Mouse (Mus musculus): ENCODE results near the gene Gm20388. TPM values are rescaled to one million over a fixed set of nuclear protein-coding genes. Genes with fewer than 3 reads are reported as not detected.

Gm20388 gene
- polyA plus RNA-seq, 1 experiment from 2014 or later, result not detected

- Histone ChIP-seq H3K36me3 (ENCODE audit: control insufficient read depth, insufficient read depth, low read length) (no peaks in the 10 kb centered on the region), H3K4me2 (ENCODE audit: low read depth, severe bottlenecking) (no peak overlapping the region), H3K27me3 (ENCODE audit: control insufficient read depth, insufficient read depth, low read length) (no peaks in the 10 kb centered on the region), H3K9ac (ENCODE audit: low read length) (no peak overlapping the region), H3K4me1 (ENCODE audit: control insufficient read depth, insufficient read depth, low read length) (0 out of 2 replicates have a peak, but pooled peaks cover 4% of the 10 kb centered on the region), H3K27ac (replicated peaks; ENCODE audit: low read depth, low read length) (no peak overlapping the region), H3K4me3 (ENCODE audit: low read depth, low read length) (no peak overlapping the region), H3K9me3 (ENCODE audit: control insufficient read depth, low read length) (no peaks in the 10 kb centered on the region)
- DNase-seq (ENCODE audit: low spot score) (no peak), ATAC-seq (ENCODE audit: insufficient number of reproducible peaks, low FRiP score, low TSS enrichment, low read depth) (no peak)
- 54% methylated on average over 7 of the region's 7 CpGs for WGBS
Measured at GRCm38 (mm10) chr8:123683321-123683720, 3772.7 kb downstream of the Gm20388 start.

- Histone ChIP-seq H3K4me2 (ENCODE audit: low read depth, severe bottlenecking) (no peak overlapping the region), H3K9ac (ENCODE audit: low read length) (no peak overlapping the region), H3K4me1 (ENCODE audit: control insufficient read depth, insufficient read depth, low read length) (0 out of 2 replicates have a peak, but pooled peaks cover 4% of the 10 kb centered on the region), H3K27ac (replicated peaks; ENCODE audit: low read depth, low read length) (no peak overlapping the region), H3K9me3 (ENCODE audit: control insufficient read depth, low read length) (no peaks in the 10 kb centered on the region), H3K36me3 (ENCODE audit: control insufficient read depth, insufficient read depth, low read length) (no peaks in the 10 kb centered on the region), H3K27me3 (ENCODE audit: control insufficient read depth, insufficient read depth, low read length) (no peaks in the 10 kb centered on the region), H3K4me3 (ENCODE audit: low read depth, low read length) (no peak overlapping the region)
- no peak for DNase-seq (ENCODE audit: low spot score)
- ATAC-seq (ENCODE audit: insufficient number of reproducible peaks, low FRiP score, low TSS enrichment, low read depth), result no peak
- WGBS, result 81% methylated on average over 7 of the region's 7 CpGs
Measured at GRCm38 (mm10) chr8:123684806-123685205, 3774.2 kb downstream of the Gm20388 start.

- Histone ChIP-seq H3K9ac (ENCODE audit: low read length) (no peak overlapping the region), H3K4me3 (ENCODE audit: low read depth, low read length) (no peak overlapping the region), H3K4me2 (ENCODE audit: low read depth, severe bottlenecking) (no peak overlapping the region), H3K9me3 (ENCODE audit: control insufficient read depth, low read length) (no peaks in the 10 kb centered on the region), H3K27me3 (ENCODE audit: control insufficient read depth, insufficient read depth, low read length) (no peaks in the 10 kb centered on the region), H3K36me3 (ENCODE audit: control insufficient read depth, insufficient read depth, low read length) (no peaks in the 10 kb centered on the region), H3K27ac (replicated peaks; ENCODE audit: low read depth, low read length) (no peak overlapping the region), H3K4me1 (ENCODE audit: control insufficient read depth, insufficient read depth, low read length) (0 out of 2 replicates have a peak, but pooled peaks cover 4% of the 10 kb centered on the region)
- ATAC-seq (ENCODE audit: insufficient number of reproducible peaks, low FRiP score, low TSS enrichment, low read depth) (no peak), DNase-seq (ENCODE audit: low spot score) (no peak)
- 47% methylated on average over 4 of the region's 4 CpGs for WGBS
Measured at GRCm38 (mm10) chr8:123685477-123685876, 3774.8 kb downstream of the Gm20388 start.

- Histone ChIP-seq H3K4me1 (ENCODE audit: control insufficient read depth, insufficient read depth, low read length) (no peaks in the 10 kb centered on the region), H3K27me3 (ENCODE audit: control insufficient read depth, insufficient read depth, low read length) (no peaks in the 10 kb centered on the region), H3K27ac (replicated peaks; ENCODE audit: low read depth, low read length) (no peak overlapping the region), H3K36me3 (ENCODE audit: control insufficient read depth, insufficient read depth, low read length) (no peaks in the 10 kb centered on the region), H3K4me3 (ENCODE audit: low read depth, low read length) (no peak overlapping the region), H3K9me3 (ENCODE audit: control insufficient read depth, low read length) (no peaks in the 10 kb centered on the region), H3K9ac (ENCODE audit: low read length) (no peak overlapping the region), H3K4me2 (ENCODE audit: low read depth, severe bottlenecking) (no peak overlapping the region)
- WGBS, result 59% methylated on average over 4 of the region's 4 CpGs
- DNase-seq (ENCODE audit: low spot score) (no peak), ATAC-seq (ENCODE audit: insufficient number of reproducible peaks, low FRiP score, low TSS enrichment, low read depth) (no peak)
Measured at GRCm38 (mm10) chr8:123687826-123688225, 3777.2 kb downstream of the Gm20388 start.

GRCm38 (mm10) chr8:123692165-123692962, 3781.7 kb downstream of the Gm20388 start:
- Histone ChIP-seq H3K9ac (ENCODE audit: low read length) (no peak overlapping the region), H3K4me3 (ENCODE audit: low read depth, low read length) (no peak overlapping the region), H3K27me3 (ENCODE audit: control insufficient read depth, insufficient read depth, low read length) (no peaks in the 10 kb centered on the region), H3K4me2 (ENCODE audit: low read depth, severe bottlenecking) (no peak overlapping the region), H3K27ac (replicated peaks; ENCODE audit: low read depth, low read length) (no peak overlapping the region), H3K9me3 (ENCODE audit: control insufficient read depth, low read length) (no peaks in the 10 kb centered on the region), H3K4me1 (ENCODE audit: control insufficient read depth, insufficient read depth, low read length) (no peaks in the 10 kb centered on the region), H3K36me3 (ENCODE audit: control insufficient read depth, insufficient read depth, low read length) (no peaks in the 10 kb centered on the region)
- no peak for ATAC-seq (ENCODE audit: insufficient number of reproducible peaks, low FRiP score, low TSS enrichment, low read depth)
- 87% methylated on average over 10 of the region's 10 CpGs for WGBS
- no peak for DNase-seq (ENCODE audit: low spot score)

GRCm38 (mm10) chr8:123696167-123696566, 3785.5 kb downstream of the Gm20388 start:
- Histone ChIP-seq H3K36me3 (ENCODE audit: control insufficient read depth, insufficient read depth, low read length) (no peaks in the 10 kb centered on the region), H3K27ac (replicated peaks; ENCODE audit: low read depth, low read length) (no peak overlapping the region), H3K27me3 (ENCODE audit: control insufficient read depth, insufficient read depth, low read length) (no peaks in the 10 kb centered on the region), H3K9me3 (ENCODE audit: control insufficient read depth, low read length) (no peaks in the 10 kb centered on the region), H3K4me3 (ENCODE audit: low read depth, low read length) (no peak overlapping the region), H3K4me1 (ENCODE audit: control insufficient read depth, insufficient read depth, low read length) (peaks cover 17% of the 10 kb centered on the region), H3K9ac (ENCODE audit: low read length) (no peak overlapping the region), H3K4me2 (ENCODE audit: low read depth, severe bottlenecking) (no peak overlapping the region)
- ATAC-seq (ENCODE audit: insufficient number of reproducible peaks, low FRiP score, low TSS enrichment, low read depth) (no peak), DNase-seq (ENCODE audit: low spot score) (no peak)
- 57% methylated on average over 9 of the region's 9 CpGs for WGBS

GRCm38 (mm10) chr8:123697329-123697728, 3786.7 kb downstream of the Gm20388 start:
- DNase-seq (ENCODE audit: low spot score) (no peak), ATAC-seq (ENCODE audit: insufficient number of reproducible peaks, low FRiP score, low TSS enrichment, low read depth) (no peak)
- no peak overlapping the region for H3K4me3 ChIP-seq (ENCODE audit: low read depth, low read length)
- H3K9me3 ChIP-seq (ENCODE audit: control insufficient read depth, low read length), result no peaks in the 10 kb centered on the region
- no peak overlapping the region for H3K27ac ChIP-seq (replicated peaks; ENCODE audit: low read depth, low read length)
- H3K27me3 ChIP-seq (ENCODE audit: control insufficient read depth, insufficient read depth, low read length), result no peaks in the 10 kb centered on the region
- H3K36me3 ChIP-seq (ENCODE audit: control insufficient read depth, insufficient read depth, low read length), result no peaks in the 10 kb centered on the region
- 71% methylated on average over 5 of the region's 5 CpGs for WGBS
- H3K9ac ChIP-seq (ENCODE audit: low read length), result no peak overlapping the region
- H3K4me2 ChIP-seq (ENCODE audit: low read depth, severe bottlenecking), result no peak overlapping the region
- peaks cover 17% of the 10 kb centered on the region for H3K4me1 ChIP-seq (ENCODE audit: control insufficient read depth, insufficient read depth, low read length)

GRCm38 (mm10) chr8:123700399-123701070, 3789.9 kb downstream of the Gm20388 start:
- ATAC-seq (ENCODE audit: insufficient number of reproducible peaks, low FRiP score, low TSS enrichment, low read depth), result no peak
- no peak overlapping the region for H3K27ac ChIP-seq (replicated peaks; ENCODE audit: low read depth, low read length)
- DNase-seq (ENCODE audit: low spot score), result peak; percentile 40
- 43% methylated on average over 12 of the region's 12 CpGs for WGBS
- peaks cover 17% of the 10 kb centered on the region for H3K4me1 ChIP-seq (ENCODE audit: control insufficient read depth, insufficient read depth, low read length)
- no peaks in the 10 kb centered on the region for H3K27me3 ChIP-seq (ENCODE audit: control insufficient read depth, insufficient read depth, low read length)
- no peak overlapping the region for H3K9ac ChIP-seq (ENCODE audit: low read length)
- H3K4me2 ChIP-seq (ENCODE audit: low read depth, severe bottlenecking), result no peak overlapping the region
- H3K9me3 ChIP-seq (ENCODE audit: control insufficient read depth, low read length), result no peaks in the 10 kb centered on the region
- no peaks in the 10 kb centered on the region for H3K36me3 ChIP-seq (ENCODE audit: control insufficient read depth, insufficient read depth, low read length)
- no peak overlapping the region for H3K4me3 ChIP-seq (ENCODE audit: low read depth, low read length)
